Mouse (Mus musculus) heart, postnatal 0 days (tissue): Measurements from ENCODE around the gene Grin2c. TPM values are rescaled to one million over a fixed set of nuclear protein-coding genes. Genes with fewer than 3 reads are reported as not detected.

Source experiments
- ATAC-seq: fragments of 200-750 bp; cut with Nextera tagmentation; 2 replicates; pipeline ENCODE4 v1.8.0; 2017; ENCODE audit warnings: low read depth, moderate number of reproducible peaks, moderate library complexity; ENCODE audit not compliant: insufficient read depth
- DNase-seq: peaks from one replicate; pipeline ENCODE4 v3.0.0-alpha.2; 2016; ENCODE audit warnings: low spot score
- H3K27ac ChIP-seq: fragments of 300-500 bp; sonication (generic); 2 replicates; pipeline ENCODE4 v1.5.1; 2014; ENCODE audit warnings: low read depth, mild to moderate bottlenecking
- H3K27me3 ChIP-seq: fragments of 300-500 bp; sonication (generic); 2 replicates; pipeline ENCODE4 v1.6.1; 2014; ENCODE audit warnings: low read length, mixed read lengths; ENCODE audit not compliant: control insufficient read depth, insufficient read depth
- H3K36me3 ChIP-seq: fragments of 300-500 bp; sonication (generic); replicated peaks from 2 replicates; pipeline ENCODE4 v1.6.1; 2014; ENCODE audit warnings: low read length, mixed read lengths; ENCODE audit not compliant: control insufficient read depth, insufficient read depth
- H3K4me1 ChIP-seq: fragments of 300-500 bp; sonication (generic); 2 replicates; pipeline ENCODE4 v1.6.1; 2014; ENCODE audit warnings: antibody characterized with exemption; ENCODE audit not compliant: control insufficient read depth, insufficient read depth
- H3K4me2 ChIP-seq: fragments of 300-500 bp; sonication (generic); 2 replicates; pipeline ENCODE4 v1.6.1; 2014; ENCODE audit warnings: low read depth, mild to moderate bottlenecking, low read length, moderate library complexity
- H3K4me3 ChIP-seq: fragments of 300-500 bp; sonication (generic); 2 replicates; pipeline ENCODE4 v1.5.1; 2014; ENCODE audit warnings: low read depth, low read length
- H3K9ac ChIP-seq: fragments of 300-500 bp; sonication (generic); replicated peaks from 2 replicates; pipeline ENCODE4 v1.6.1; 2014; ENCODE audit warnings: low read depth, low read length, mixed read lengths
- H3K9me3 ChIP-seq: fragments of 300-500 bp; sonication (generic); replicated peaks from 2 replicates; pipeline ENCODE4 v1.6.1; 2016; ENCODE audit warnings: low read length; ENCODE audit not compliant: control insufficient read depth
- CTCF ChIP-seq: IDR thresholded peaks from 2 replicates; pipeline ENCODE4 v1.5.1; 2016; ENCODE audit warnings: antibody characterized with exemption, control low read depth, low read depth
- EP300 ChIP-seq: IDR thresholded peaks from 2 replicates; pipeline ENCODE4 v1.6.1; 2016; ENCODE audit warnings: antibody characterized with exemption, low read depth
- WGBS: fragments of 180-500 bp; shearing (Covaris S2); extraction: QIAGEN DNeasy Blood & Tissue Kit; methylation state at CpG from one replicate; pipeline ENCODE4 v1.1.7; 2014; 5-methylcytosine and 5-hydroxymethylcytosine counted together
- polyA plus RNA-seq: library from polyadenylated mRNA; unstranded; fragments of >200 nt; fragmentation: Nextera tagmentation; extraction: Ambion mirVana; gene quantifications from 2 replicates; pipeline ENCODE4 v1.2.1, GENCODE M21; 2015
- total RNA-seq: library from RNA; depleted of rRNA; stranded (reverse); fragments of >200 nt; gene quantifications from 2 replicates; pipeline ENCODE4 v1.2.3, GENCODE M21; 2014; ENCODE audit warnings: low replicate concordance

Gene Grin2c
- total and polyA plus RNA-seq, 2 experiments from 2014 or later: 1.6 TPM; not detected in 1

- ATAC-seq: no peak
- Histone ChIP-seq H3K9me3 (no peaks in the 10 kb centered on the region), H3K4me1 (peaks cover 13% of the 10 kb centered on the region; the same call in 1 of the 2 replicates), H3K27me3 (peaks cover 42% of the 10 kb centered on the region), H3K36me3 (peaks cover 6% of the 10 kb centered on the region; the same call in 1 of the 2 replicates), H3K27ac (no peak overlapping the region), H3K4me2 (no peak overlapping the region), H3K9ac (no peak overlapping the region), H3K4me3 (no peak overlapping the region)
- WGBS: 89% methylated on average over 26 of the region's 27 CpGs
- TF ChIP-seq EP300: no peak
- no peak for TF ChIP-seq CTCF
- DNase-seq: no peak
Measured at GRCm38 (mm10) chr11:115269330-115270066, 2.5 kb upstream of the Grin2c start.

GRCm38 (mm10) chr11:115267958-115268357 lies 915 bp upstream of the Grin2c start:
- TF ChIP-seq CTCF: no peak
- no peak for TF ChIP-seq EP300
- Histone ChIP-seq H3K9me3 (no peaks in the 10 kb centered on the region), H3K9ac (no peak overlapping the region), H3K27me3 (peaks cover 57% of the 10 kb centered on the region), H3K4me1 (peaks cover 13% of the 10 kb centered on the region; the same call in 1 of the 2 replicates), H3K36me3 (peaks cover 6% of the 10 kb centered on the region; the same call in 1 of the 2 replicates), H3K27ac (no peak overlapping the region), H3K4me3 (no peak overlapping the region), H3K4me2 (no peak overlapping the region)
- DNase-seq: no peak
- no peak for ATAC-seq
- 85% methylated on average over 11 of the region's 11 CpGs for WGBS

- Histone ChIP-seq H3K9ac (no peak overlapping the region), H3K4me1 (peaks cover 13% of the 10 kb centered on the region; the same call in 1 of the 2 replicates), H3K27me3 (peaks cover 73% of the 10 kb centered on the region), H3K4me2 (peak overlapping the region; percentile 65), H3K4me3 (peak overlapping the region; percentile 48), H3K27ac (no peak overlapping the region), H3K9me3 (no peaks in the 10 kb centered on the region), H3K36me3 (peaks cover 6% of the 10 kb centered on the region; the same call in 1 of the 2 replicates)
- DNase-seq (no peak), ATAC-seq (no peak)
- TF ChIP-seq EP300 (no peak), CTCF (no peak)
- 4% methylated on average over 22 of the region's 22 CpGs for WGBS
Measured at GRCm38 (mm10) chr11:115266400-115266778, 654 bp downstream of the Grin2c start.

GRCm38 (mm10) chr11:115265771-115266399 lies 1.2 kb downstream of the Grin2c start:
- Histone ChIP-seq H3K4me2 (0 out of 2 replicates have a peak overlapping the region, but pooled peaks have one; percentile 65), H3K27me3 (peaks cover 78% of the 10 kb centered on the region), H3K36me3 (peaks cover 6% of the 10 kb centered on the region; the same call in 1 of the 2 replicates), H3K9ac (no peak overlapping the region), H3K9me3 (no peaks in the 10 kb centered on the region), H3K4me3 (peak overlapping the region; percentile 48), H3K4me1 (peaks cover 13% of the 10 kb centered on the region; the same call in 1 of the 2 replicates), H3K27ac (no peak overlapping the region)
- ATAC-seq (no peak), DNase-seq (no peak)
- WGBS: 6% methylated on average over 20 of the region's 20 CpGs
- TF ChIP-seq CTCF (no peak), EP300 (no peak)

- H3K4me1 ChIP-seq: peaks cover 13% of the 10 kb centered on the region; the same call in 1 of the 2 replicates
- H3K27ac ChIP-seq: no peak overlapping the region
- ATAC-seq: no peak
- H3K9me3 ChIP-seq: no peaks in the 10 kb centered on the region
- peak overlapping the region; percentile 42 for H3K4me2 ChIP-seq
- TF ChIP-seq EP300: no peak
- TF ChIP-seq CTCF: peak; percentile 44
- no peak for DNase-seq
- WGBS: 9% methylated on average over 39 of the region's 39 CpGs
- H3K4me3 ChIP-seq: peak overlapping the region; percentile 48; the same call in 1 of the 2 replicates
- H3K27me3 ChIP-seq: peaks cover 86% of the 10 kb centered on the region
- H3K36me3 ChIP-seq: peaks cover 6% of the 10 kb centered on the region; the same call in 1 of the 2 replicates
- no peak overlapping the region for H3K9ac ChIP-seq
Measured at GRCm38 (mm10) chr11:115264862-115265668, 2.0 kb downstream of the Grin2c start.
